Comparison of ENCODE assay signal across 8 mouse cellular contexts in the genomic region with DNA sequence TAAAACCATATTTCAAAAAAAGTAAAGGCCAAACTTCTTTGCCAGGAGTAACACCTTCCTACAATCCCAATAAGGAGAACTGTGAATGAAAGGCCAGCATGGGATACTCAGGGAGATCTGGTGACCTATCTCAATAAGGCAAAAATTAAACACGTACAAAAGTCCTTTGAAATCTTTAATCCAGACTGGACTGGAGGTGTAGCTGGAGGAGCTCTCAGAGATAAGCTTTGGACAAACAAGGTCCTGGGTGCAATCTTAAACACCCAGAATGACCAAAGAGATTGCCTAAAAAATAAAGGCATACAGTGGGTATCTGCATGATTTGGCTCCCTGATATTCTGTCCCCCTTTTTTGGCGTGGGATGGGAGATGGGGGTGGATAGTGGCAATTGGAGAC. TPM values are rescaled to one million over a fixed set of nuclear protein-coding genes. Genes with fewer than 3 reads are reported as not detected.
DNase-seq lines count a peak whose midpoint lies in the region; ATAC-seq and TF ChIP-seq lines count a peak whose summit lies in the region.

No protein-coding gene starts in this region.

- peak overlapping the region; percentile 86 for H3K4me3 ChIP-seq in left cerebral cortex, adult 2 months
- H3K4me3 ChIP-seq in embryonic facial prominence, embryonic 12.5 days = peak overlapping the region; percentile 92
- peak overlapping the region; percentile 99 for H3K4me3 ChIP-seq in hindbrain, postnatal 0 days (ENCODE audit: low read length)
- H3K4me3 ChIP-seq in midbrain, postnatal 0 days (ENCODE audit: low read depth, low read length) = peak overlapping the region; percentile 98

- DNase-seq in left cerebral cortex, adult 2 months (ENCODE audit: extremely low spot score in 1 of 2, low spot score in 2 of 2) = no peak
- no peak for DNase-seq in left cerebral cortex, postnatal 14 days (ENCODE audit: low spot score in 2 of 2)
- DNase-seq in hindbrain, postnatal 0 days (ENCODE audit: low spot score) = no peak
- no peak for DNase-seq in midbrain, postnatal 0 days (ENCODE audit: low spot score)
- no peak for DNase-seq in spleen, postnatal 14 days (ENCODE audit: low spot score in 2 of 2)
- DNase-seq in thymus, postnatal 4 days = no peak

- H3K27ac ChIP-seq in left cerebral cortex, adult 2 months = peak overlapping the region; percentile 98
- no peak overlapping the region for H3K27ac ChIP-seq in embryonic facial prominence, embryonic 12.5 days
- 0 out of 2 replicates have a peak overlapping the region, but pooled peaks have one; percentile 99 for H3K27ac ChIP-seq in hindbrain, postnatal 0 days
- H3K27ac ChIP-seq in midbrain, postnatal 0 days (ENCODE audit: low read depth, low read length) = no peak overlapping the region

- peak overlapping the region; percentile 61 for H3K4me2 ChIP-seq in embryonic facial prominence, embryonic 12.5 days (replicated peaks)
- H3K4me2 ChIP-seq in hindbrain, postnatal 0 days (ENCODE audit: low read depth, low read length) = peak overlapping the region; percentile 70
- peak overlapping the region; percentile 57 for H3K4me2 ChIP-seq in midbrain, postnatal 0 days (ENCODE audit: low read depth, low read length, poor library complexity, severe bottlenecking)

- no peaks in the 10 kb centered on the region for H3K36me3 ChIP-seq in embryonic facial prominence, embryonic 12.5 days
- no peaks in the 10 kb centered on the region for H3K36me3 ChIP-seq in hindbrain, postnatal 0 days (ENCODE audit: insufficient read depth, low read length)
- no peaks in the 10 kb centered on the region for H3K36me3 ChIP-seq in midbrain, postnatal 0 days (ENCODE audit: insufficient read depth, low read length)

- H3K9ac ChIP-seq in embryonic facial prominence, embryonic 12.5 days = peak overlapping the region; percentile 87; the same call in 1 of the 2 replicates
- peak overlapping the region; percentile 94; the same call in 1 of the 2 replicates for H3K9ac ChIP-seq in hindbrain, postnatal 0 days (replicated peaks; ENCODE audit: low read length)
- H3K9ac ChIP-seq in midbrain, postnatal 0 days (replicated peaks; ENCODE audit: low read length, poor library complexity, severe bottlenecking) = peak overlapping the region; percentile 95

- no peak for ATAC-seq in embryonic facial prominence, embryonic 12.5 days (ENCODE audit: insufficient number of reproducible peaks, insufficient read depth, low FRiP score, low TSS enrichment)
- ATAC-seq in hindbrain, postnatal 0 days = no peak
- no peak for ATAC-seq in midbrain, postnatal 0 days (ENCODE audit: low FRiP score)
- ATAC-seq in cerebellum, adult (ENCODE audit: insufficient number of reproducible peaks, low FRiP score, low TSS enrichment) = no peak

- TF ChIP-seq CTCF in left cerebral cortex, adult 2 months (IDR thresholded peaks at IDR 0.05) = no peak
- no peak for TF ChIP-seq CTCF in hindbrain, postnatal 0 days (IDR thresholded peaks at IDR 0.05; ENCODE audit: low read depth)
- no peak for TF ChIP-seq CTCF in midbrain, postnatal 0 days (IDR thresholded peaks at IDR 0.05)

- H3K4me1 ChIP-seq in embryonic facial prominence, embryonic 12.5 days = peaks cover 14% of the 10 kb centered on the region; the same call in 1 of the 2 replicates
- 0 out of 2 replicates have a peak, but pooled peaks cover 3% of the 10 kb centered on the region for H3K4me1 ChIP-seq in hindbrain, postnatal 0 days (ENCODE audit: insufficient read depth, low read length)
- H3K4me1 ChIP-seq in midbrain, postnatal 0 days (ENCODE audit: insufficient read depth, low read length) = peaks cover 5% of the 10 kb centered on the region

- no peaks in the 10 kb centered on the region for H3K9me3 ChIP-seq in embryonic facial prominence, embryonic 12.5 days
- no peaks in the 10 kb centered on the region for H3K9me3 ChIP-seq in hindbrain, postnatal 0 days (ENCODE audit: low read length)
- no peaks in the 10 kb centered on the region for H3K9me3 ChIP-seq in midbrain, postnatal 0 days (ENCODE audit: low read length)

- intact Hi-C loops in left cerebral cortex, adult 2 months (cut with DNase I) = no loop called here
- intact Hi-C loops in left cerebral cortex, postnatal 14 days (cut with DNase I) = no loop called here

- no peaks in the 10 kb centered on the region for H3K27me3 ChIP-seq in embryonic facial prominence, embryonic 12.5 days
- no peaks in the 10 kb centered on the region for H3K27me3 ChIP-seq in hindbrain, postnatal 0 days (ENCODE audit: insufficient read depth, low read length)
- H3K27me3 ChIP-seq in midbrain, postnatal 0 days (ENCODE audit: insufficient read depth, low read length) = no peaks in the 10 kb centered on the region

- WGBS in embryonic facial prominence, embryonic 12.5 days = 80% methylated on average over 2 of the region's 2 CpGs
- 77% methylated on average over 2 of the region's 2 CpGs for WGBS in hindbrain, postnatal 0 days
- 65% methylated on average over 2 of the region's 2 CpGs for WGBS in midbrain, postnatal 0 days

RNA-seq across cellular contexts. Expression of a gene that starts 1.4 kb away (rescaled TPM):
- total RNA-seq in left cerebral cortex, adult 2 months (2021) = 100 to 1,000 TPM; 213 to 234 TPM
- 100 to 1,000 TPM; 221 to 248 TPM for total RNA-seq in left cerebral cortex, postnatal 14 days (2021)
- 26.1 and 27.0 TPM in 2 replicates for polyA plus RNA-seq in embryonic facial prominence, embryonic 12.5 days (2016; fragmentation: Nextera tagmentation; extraction: Ambion mirVana)
- 82.6 and 97.4 TPM in 2 replicates for total RNA-seq in hindbrain, postnatal 0 days (2014; rRNA removed)
- 35.9 and 36.5 TPM in 2 replicates for polyA plus RNA-seq in hindbrain, postnatal 0 days (2015; fragmentation: Nextera tagmentation; extraction: Ambion mirVana)
- total RNA-seq in midbrain, postnatal 0 days (2014; rRNA removed) = 96.1 and 101 TPM in 2 replicates
- 35.9 and 36.9 TPM in 2 replicates for polyA plus RNA-seq in midbrain, postnatal 0 days (2015; fragmentation: Nextera tagmentation; extraction: Ambion mirVana)

RNA-seq across cellular contexts. Expression of a gene that starts 14.6 kb away (rescaled TPM):
- 100 to 1,000 TPM; 126 to 129 TPM for total RNA-seq in left cerebral cortex, adult 2 months (2021)
- total RNA-seq in left cerebral cortex, postnatal 14 days (2021) = 100 to 1,000 TPM; 101 to 114 TPM
- polyA plus RNA-seq in embryonic facial prominence, embryonic 12.5 days (2016; fragmentation: Nextera tagmentation; extraction: Ambion mirVana) = 119 and 128 TPM in 2 replicates
- total RNA-seq in hindbrain, postnatal 0 days (2014; rRNA removed) = 70.8 and 95.2 TPM in 2 replicates
- polyA plus RNA-seq in hindbrain, postnatal 0 days (2015; fragmentation: Nextera tagmentation; extraction: Ambion mirVana) = 136 and 141 TPM in 2 replicates
- 90.5 and 102 TPM in 2 replicates for total RNA-seq in midbrain, postnatal 0 days (2014; rRNA removed)
- 153 and 161 TPM in 2 replicates for polyA plus RNA-seq in midbrain, postnatal 0 days (2015; fragmentation: Nextera tagmentation; extraction: Ambion mirVana)

RNA-seq across cellular contexts. Expression of a gene that starts 41.5 kb away (rescaled TPM):
- 10 to 100 TPM; 69.9 to 81.2 TPM for total RNA-seq in left cerebral cortex, adult 2 months (2021)
- 10 to 100 TPM; 66.7 to 70.6 TPM for total RNA-seq in left cerebral cortex, postnatal 14 days (2021)
- 45.1 and 47.6 TPM in 2 replicates for polyA plus RNA-seq in embryonic facial prominence, embryonic 12.5 days (2016; fragmentation: Nextera tagmentation; extraction: Ambion mirVana)
- total RNA-seq in hindbrain, postnatal 0 days (2014; rRNA removed) = 54.6 and 59.7 TPM in 2 replicates
- polyA plus RNA-seq in hindbrain, postnatal 0 days (2015; fragmentation: Nextera tagmentation; extraction: Ambion mirVana) = 27.9 and 28.0 TPM in 2 replicates
- 76.2 and 91.9 TPM in 2 replicates for total RNA-seq in midbrain, postnatal 0 days (2014; rRNA removed)
- polyA plus RNA-seq in midbrain, postnatal 0 days (2015; fragmentation: Nextera tagmentation; extraction: Ambion mirVana) = 33.5 and 34.7 TPM in 2 replicates

Comparison
In these comparisons a context has a peak if more than half of its experiments do, and no peak if none do; other contexts are left out.
1. H3K27ac ChIP-seq: peak in left cerebral cortex, adult 2 months (single experiment) and hindbrain, postnatal 0 days (single experiment); none in embryonic facial prominence, embryonic 12.5 days (single experiment) and midbrain, postnatal 0 days (single experiment).
2. Peak in every context shown above with its lines, with median percentiles within 50 percentile points of each other: H3K4me3 ChIP-seq, H3K4me2 ChIP-seq and H3K9ac ChIP-seq.